Mouse (Mus musculus) heart, adult 2 months (tissue): ENCODE data around the gene Actrt2.

Experiments
- CTCF ChIP-seq: fragments of 200-600 bp; IDR thresholded peaks from 2 replicates; pipeline ENCODE4 v1.8.1; 2022; ENCODE audit warnings: antibody characterized with exemption, mild to moderate bottlenecking, moderate library complexity
- EP300 ChIP-seq: fragments of 200-500 bp; IDR thresholded peaks from 2 replicates; pipeline ENCODE4 v1.6.1; 2011; ENCODE audit warnings: low read depth, low read length, control low read depth; ENCODE audit not compliant: insufficient read depth
- POLR2A ChIP-seq: fragments of 200-500 bp; IDR thresholded peaks from 2 replicates; pipeline ENCODE4 v1.6.1; 2011; ENCODE audit warnings: mild to moderate bottlenecking, low read depth, low read length, control low read depth; ENCODE audit not compliant: insufficient read depth

DNA sequence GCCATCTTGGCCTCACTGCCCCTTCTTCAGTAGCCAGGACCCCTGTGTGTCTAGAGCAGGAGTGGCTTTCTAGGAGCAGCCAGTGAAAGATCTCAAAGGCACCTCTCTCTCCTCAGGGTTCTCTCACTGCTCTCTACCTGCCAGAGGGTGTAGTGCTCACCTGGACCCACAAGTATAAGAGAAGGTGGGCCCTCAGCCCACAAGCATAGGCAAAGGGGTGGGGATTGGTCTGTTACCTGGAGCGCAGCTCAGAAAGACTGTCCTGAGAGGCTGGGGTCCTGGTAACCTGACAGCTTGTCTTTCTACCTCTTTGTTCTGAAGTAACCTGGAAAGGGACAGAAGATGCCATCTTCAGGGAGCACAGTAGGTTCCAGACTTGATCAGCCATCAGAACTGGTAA, 31.0 kb upstream of the Actrt2 start:
- TF ChIP-seq POLR2A (no peak), CTCF (no peak), EP300 (no peak)
